Mouse (Mus musculus) c-Kit-positive CD71-positive TER-119-negative erythroid progenitor cells, embryonic 14.5 days (primary cell): ENCODE results near the gene Olfr541.
"Not testable (repeated sequence)": the region's sequence is repeated elsewhere in the genome, so short reads cannot be mapped to it uniquely, and the experiment has no call there.

Source experiments
- DNase-seq: peaks from one replicate; pipeline ENCODE4 v3.0.0-alpha.2; 2013; ENCODE audit warnings: low read depth

Gene Olfr541

DNA sequence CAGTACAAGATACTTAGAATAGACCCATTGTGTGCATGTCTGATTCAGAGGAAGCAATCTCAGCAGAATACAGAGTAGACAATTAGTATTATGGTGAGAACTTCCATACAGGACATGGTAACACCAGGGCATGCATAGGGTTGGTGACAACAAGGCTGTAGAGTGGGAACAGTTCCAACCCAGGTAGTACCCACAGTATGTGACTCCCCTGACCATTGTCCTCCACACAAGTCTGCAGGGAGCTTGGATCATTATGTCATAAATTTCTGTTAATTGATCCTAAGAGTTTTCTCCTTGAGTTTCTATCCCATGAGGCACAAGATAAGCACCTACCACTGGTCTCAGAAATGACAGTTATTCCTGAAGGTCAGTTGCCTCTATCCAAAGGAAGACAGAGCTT lies at the start of gene Olfr541:
Gene Olfr541 (plus strand): TSS at position 301 of the 400 bp plus-strand sequence.
- no peak for DNase-seq

DNA sequence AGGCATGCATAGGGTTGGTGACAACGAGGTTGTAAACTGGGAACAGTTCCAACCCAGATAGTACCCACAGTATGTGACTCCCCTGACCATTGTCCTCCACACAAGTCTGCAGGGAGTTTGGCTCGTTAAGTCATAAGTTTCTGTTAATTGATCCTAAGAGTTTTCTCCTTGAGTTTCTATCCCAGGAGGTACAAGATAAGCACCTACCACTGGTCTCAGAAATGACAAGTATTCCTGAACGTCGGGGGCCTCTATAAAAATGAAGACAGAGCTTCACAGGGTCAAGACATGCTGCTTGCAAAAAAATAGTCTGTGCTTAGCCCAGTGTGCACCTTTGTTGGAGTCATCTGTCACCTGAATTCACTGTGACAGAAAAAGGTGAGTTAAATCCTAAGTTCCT lies 37.4 kb upstream of the Olfr541 start, which contains the start of gene Olfr539:
Gene Olfr539 (plus strand): TSS at position 301 of the 400 bp plus-strand sequence.
- DNase-seq = no peak

DNA sequence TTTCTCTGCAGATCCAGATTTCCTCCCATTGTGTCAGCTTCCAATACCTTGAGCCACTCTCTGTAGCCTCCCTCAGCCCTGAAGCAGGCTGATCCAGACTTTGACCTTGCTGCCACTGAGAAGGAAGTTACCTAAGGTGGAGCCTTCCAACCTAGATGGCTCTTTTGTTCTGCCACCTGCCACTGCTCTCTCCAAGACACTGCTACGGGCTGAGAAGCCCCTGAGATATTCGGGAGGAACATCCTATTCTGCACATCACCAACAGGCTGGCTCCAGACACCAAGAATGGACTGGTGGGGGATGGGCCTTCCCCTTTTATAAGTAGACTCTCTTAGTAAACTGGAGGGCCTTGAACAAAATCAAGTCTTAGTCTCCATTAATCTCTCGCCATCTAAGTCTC lies 26.4 kb upstream of the Olfr541 start:
- DNase-seq = not testable (repeated sequence)

DNA sequence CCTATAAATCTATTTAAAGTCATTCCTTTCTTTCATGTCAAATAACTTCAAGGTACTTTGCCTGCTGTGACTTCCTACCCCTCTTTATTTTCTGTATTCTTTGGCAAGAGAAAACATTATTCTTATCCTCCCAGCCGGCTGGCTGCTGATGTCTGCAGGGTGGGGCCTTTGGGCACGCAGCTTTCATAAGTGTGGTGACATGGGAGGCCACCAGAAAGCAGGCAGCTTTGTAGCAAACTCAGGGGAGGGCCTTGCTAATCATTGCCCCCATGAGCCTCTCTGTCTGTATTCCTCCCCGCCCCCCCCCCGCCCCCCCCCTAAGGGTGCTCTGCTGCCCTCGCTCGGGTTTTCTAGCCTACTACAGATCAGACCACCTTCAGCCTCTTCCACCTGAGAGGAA lies 21.2 kb upstream of the Olfr541 start:
- no peak for DNase-seq

DNA sequence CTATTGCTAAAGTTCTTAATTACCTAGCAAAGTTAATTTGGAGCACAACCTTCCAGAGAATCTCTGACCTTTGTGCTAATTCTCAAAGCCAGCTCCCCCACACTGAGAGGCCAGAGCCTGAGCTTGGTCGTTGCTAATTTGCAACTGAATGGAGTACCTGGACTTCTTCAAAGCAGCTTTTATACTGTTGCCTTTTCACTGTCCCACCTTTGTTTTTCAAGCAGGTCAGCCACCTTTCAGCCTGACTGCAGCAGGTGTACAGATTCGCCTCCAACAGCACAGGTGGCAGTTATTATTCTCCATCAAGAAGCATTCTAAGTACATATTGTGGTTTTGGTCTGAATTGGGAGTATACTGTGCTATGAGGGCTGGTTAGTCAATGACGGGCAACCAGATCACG lies 17.5 kb upstream of the Olfr541 start:
- not testable (repeated sequence) for DNase-seq

DNA sequence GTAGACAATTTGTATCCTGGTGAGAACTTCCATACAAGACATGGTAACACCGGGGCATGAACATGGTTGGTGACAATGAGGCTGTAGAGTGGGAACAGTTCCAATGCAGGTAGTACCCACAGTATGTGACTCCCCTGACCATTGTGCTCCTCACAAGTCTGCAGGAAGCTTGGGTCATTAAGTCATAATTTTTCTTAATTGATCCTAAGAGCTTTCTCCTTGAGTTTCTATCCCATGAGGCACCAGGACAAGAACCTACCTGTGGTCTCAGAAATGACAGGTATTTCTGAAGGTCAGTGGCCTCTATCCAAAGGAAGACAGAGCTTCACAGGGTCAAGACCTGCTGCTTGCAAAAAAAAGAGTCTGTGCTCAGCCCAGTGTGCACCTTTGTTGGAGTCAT lies 15.4 kb upstream of the Olfr541 start, which contains the start of gene Olfr45:
Gene Olfr45 (plus strand): TSS at position 301 of the 400 bp plus-strand sequence.
- no peak for DNase-seq

DNA sequence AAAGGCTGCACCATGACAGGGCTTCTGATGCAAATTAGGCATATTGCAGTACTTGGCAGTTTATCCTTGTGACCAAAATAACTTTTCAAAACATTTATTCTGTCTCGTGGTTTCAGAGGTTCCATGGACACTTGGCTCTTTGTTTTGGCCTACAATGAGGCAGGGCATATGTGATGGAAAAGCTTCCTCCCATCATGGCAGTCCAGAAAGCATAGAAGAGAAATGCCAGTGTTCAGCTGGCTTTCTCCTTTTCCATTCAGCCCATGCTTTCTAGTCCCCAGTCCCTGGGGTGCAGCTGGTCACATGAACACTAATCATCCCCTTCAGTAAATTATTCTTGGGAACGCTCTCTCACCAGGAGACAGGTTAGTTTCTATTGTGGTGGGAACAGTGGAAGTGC lies 9.3 kb downstream of the Olfr541 start:
- DNase-seq = no peak

DNA sequence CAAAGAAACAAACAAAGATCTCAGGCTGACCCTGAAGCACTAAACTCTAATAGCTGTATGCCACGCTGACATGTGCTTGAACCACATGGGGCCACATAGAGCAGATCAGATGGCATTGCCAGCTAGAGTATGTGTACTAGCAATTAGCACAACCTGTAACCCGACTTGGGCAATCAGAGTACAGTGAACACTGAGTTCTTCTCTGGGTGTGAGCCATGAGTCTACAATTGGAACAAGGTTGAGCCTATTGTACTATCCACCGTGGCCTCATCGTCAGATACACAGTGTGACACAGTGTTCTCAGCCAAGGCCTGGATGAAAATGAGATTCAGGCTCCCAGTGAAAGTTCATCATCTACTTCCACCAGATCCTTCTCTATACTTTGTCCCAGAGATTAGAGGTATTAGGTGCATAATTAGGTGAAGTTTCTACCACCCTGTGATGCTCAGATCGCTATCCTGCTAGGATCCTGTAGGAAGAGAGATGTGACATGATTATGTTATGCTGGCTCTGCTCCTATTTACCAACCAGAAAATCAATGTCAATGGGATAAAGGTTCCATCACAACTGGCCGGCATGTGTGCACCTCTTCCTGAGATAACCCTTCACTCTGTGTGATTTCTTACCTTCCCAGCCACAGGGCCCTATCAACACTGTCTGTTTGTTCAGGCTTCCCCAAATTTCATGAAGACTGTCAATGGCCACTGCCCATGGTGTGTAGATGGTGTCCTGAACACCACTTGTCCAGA lies 10.6 kb downstream of the Olfr541 start:
- no peak for DNase-seq

DNA sequence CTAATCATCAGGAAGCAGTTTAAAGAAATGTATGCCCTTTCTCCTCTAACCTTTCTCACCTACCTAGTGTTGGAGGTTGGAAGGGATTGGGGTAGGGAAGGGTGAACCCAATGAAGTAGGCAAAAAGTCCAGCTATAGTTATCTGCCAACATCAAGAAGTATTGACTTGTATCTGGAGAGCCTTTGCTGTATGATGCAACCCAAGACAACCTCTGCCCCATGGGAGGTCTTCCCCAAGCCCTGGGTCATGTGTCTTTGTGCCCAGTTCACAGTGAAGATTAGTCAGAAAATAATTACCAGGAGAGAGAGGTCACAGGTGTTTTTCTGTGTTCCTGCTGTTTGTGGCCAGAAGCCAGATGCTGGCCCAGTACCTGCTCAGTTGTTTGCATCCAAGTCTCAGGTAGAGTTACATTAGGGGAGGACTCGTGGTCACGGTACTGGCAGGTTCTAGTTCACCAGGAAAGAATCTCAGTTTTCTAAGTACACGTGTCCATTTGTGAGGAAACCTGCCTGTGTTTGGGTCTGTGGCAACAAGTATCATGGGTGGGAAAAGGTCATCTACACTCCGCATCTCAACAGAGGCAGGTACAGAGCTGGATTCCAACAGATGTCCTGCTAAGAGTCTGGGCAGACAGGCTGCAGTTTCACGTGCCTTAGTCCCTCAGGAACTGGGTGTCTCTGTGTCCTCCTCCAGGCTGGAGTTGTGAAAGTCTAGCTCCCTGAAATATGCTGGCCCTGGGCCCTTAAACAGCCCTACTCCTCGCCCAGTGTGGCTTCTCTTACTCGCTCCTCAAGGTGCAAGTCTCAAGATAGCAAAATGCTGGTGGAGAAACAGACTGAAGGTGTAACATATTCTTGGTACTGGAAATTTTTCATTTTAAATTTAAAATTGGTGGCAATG lies 20.3 kb downstream of the Olfr541 start:
- no peak for DNase-seq

DNA sequence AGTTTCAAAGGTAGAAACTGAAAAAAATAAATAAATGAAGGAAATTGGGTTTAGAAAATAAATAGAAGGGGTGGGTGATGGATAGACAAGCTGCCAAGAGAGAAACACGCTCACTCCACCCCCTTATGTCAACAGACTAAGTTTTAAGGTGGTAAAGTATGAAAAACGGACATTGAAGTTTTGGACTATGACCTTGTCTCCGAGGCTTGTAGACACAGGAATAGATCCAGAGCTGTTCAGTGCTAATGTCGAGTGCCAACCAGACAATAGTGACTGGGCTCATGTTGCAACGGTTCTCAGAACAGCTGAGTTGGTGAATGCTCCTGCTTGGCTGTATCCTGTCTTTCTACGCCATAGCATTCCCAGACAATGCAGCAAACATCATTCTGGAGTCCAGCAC lies 24.0 kb downstream of the Olfr541 start:
- DNase-seq = no peak

DNA sequence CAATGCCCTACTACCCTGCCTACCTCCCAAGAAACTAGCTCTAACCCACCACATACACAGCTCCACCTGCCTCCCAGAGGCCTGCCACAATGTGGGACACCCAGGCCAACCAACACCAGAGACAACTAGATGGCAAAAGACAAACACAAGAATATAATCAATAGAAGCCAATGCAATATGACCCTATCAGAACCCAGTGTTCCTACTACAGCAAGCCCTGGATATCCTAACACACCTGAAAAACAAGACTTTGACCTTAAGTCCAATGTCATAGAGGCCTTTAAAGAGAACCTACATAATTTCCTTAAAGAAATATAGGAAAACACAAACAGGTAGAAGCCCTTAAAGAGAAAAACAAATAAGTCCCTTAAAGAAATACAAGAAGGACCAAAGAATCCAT lies 28.5 kb downstream of the Olfr541 start:
- DNase-seq = no peak

DNA sequence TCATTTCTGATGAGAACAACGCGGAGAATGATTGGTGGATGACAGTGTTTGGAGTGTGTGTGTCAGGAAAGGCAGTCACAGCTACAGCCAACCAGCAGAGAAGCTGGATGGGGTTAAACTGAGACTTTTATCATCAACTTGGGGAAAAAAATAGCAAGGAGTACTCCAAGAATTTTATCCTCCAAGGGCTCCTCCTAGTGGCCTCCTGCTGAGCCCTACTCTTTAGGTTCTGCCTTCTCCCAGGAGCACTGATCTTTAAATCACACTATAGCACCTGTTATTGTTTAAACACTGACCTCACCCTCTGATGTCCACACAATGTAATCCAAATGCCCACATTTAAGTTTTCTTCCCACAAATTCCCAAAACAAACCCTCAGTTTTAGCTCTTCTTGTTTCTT lies 36.1 kb downstream of the Olfr541 start:
- no peak for DNase-seq

DNA sequence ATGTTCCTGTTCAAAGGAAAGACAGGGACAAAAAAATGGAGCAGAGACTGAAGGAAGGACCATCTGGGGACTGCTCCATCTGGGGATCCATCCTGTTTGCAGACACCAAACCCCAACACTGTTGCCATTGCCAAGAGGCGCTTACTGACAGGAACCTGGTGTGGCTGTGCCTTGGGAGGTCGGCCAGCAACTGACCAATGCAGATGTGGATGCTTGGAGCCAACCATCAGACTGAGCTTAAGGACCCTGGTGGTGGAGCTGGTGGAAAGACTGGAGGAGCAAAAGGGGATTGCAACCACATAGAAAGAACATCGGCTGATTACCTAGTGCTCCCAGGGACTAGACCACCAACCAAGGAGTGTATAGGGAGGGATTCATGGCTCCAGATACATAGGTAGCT lies 50.3 kb downstream of the Olfr541 start:
- DNase-seq = no peak

DNA sequence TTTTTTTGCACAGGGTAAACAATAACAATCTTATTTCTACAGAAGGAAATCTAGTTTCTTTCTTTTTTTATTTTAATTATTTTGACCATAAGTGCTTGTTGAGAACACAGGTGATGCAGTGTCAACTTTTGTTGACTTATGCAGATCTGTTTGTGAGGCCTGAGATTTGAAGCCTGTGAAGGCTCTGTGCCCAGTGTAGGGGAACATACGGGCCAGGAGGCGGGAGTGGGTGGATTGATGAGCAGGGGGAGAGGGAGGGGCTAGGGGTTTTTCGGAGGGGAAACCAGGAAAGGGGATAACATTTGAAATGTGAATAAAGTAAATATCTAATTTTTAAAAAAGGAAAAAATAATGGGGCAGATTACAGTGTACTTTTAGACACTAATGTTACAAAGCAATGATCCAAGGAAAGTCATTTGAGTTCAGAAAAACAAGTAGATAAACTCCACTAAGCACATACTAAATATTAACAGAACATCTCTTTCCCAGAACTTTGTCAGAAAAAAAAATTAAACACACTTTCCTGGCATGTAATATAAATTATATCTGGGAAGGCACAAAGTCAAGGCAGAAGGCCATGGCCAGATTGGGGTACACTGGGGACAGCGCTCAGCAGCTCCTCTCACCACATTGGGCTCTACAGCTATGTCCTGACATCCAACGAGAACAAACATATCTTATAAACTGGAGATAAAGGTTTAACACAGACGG lies 51.2 kb downstream of the Olfr541 start:
- no peak for DNase-seq

DNA sequence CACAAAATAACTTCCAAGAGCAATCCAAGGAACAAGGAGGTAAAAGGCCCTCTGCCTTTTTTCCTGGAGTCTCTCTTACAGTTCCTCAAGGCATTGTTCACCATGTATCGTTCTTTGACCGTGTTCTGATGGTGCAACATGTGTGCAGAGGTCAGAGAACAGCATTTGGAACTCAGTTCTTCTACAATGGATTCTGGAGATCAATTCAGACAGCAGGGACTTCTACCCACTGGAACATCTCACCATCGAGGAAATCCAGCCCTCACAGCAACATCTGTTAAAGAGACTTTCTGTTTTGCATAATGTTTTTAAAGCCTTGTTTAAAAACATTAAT lies 51.7 kb downstream of the Olfr541 start:
- no peak for DNase-seq

DNA sequence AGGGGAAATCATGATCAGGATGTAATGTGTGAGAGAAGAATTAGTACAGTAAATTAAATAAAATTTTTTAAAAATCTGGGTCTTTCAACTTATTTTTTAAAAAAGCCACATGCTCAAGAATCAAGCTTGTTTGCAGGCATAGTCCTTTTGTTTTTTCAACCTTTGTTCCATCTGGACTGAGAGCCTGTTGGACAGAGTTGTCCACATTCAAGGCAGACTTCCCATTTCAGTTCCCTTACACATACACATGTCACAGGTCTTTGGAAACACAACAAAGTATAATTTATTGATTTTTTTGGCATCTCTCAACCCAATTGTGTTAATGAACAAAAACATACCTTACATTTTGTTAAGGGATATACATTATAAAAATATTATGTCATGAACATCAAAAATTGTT lies 57.5 kb downstream of the Olfr541 start:
- DNase-seq = no peak
